Mouse (Mus musculus) neural tube, embryonic 14.5 days (tissue): Measurements from ENCODE around the gene Slc25a43. TPM values are rescaled to one million over a fixed set of nuclear protein-coding genes. Genes with fewer than 3 reads are reported as not detected.
A peak's percentile ranks its signal among the peaks of the same experiment; 100 is the strongest.

ENCODE experiments used
- ATAC-seq: fragments of 200-750 bp; cut with Nextera tagmentation; 2 replicates; pipeline ENCODE4 v1.8.0; 2017; ENCODE audit warnings: low read depth, mild to moderate bottlenecking, moderate TSS enrichment, moderate library complexity
- H3K27ac ChIP-seq: fragments of 300-500 bp; sonication (generic); 2 replicates; pipeline ENCODE4 v1.5.1; 2014; ENCODE audit warnings: low read depth, mild to moderate bottlenecking, control low read depth, low read length, moderate library complexity, mixed read lengths
- H3K27me3 ChIP-seq: fragments of 300-500 bp; sonication (generic); 2 replicates; pipeline ENCODE4 v1.6.1; 2014; ENCODE audit warnings: low read length; ENCODE audit not compliant: control insufficient read depth, insufficient read depth
- H3K36me3 ChIP-seq: fragments of 300-500 bp; sonication (generic); 2 replicates; pipeline ENCODE4 v1.6.1; 2014; ENCODE audit warnings: low read length, mixed read lengths; ENCODE audit not compliant: control insufficient read depth, insufficient read depth
- H3K4me1 ChIP-seq: fragments of 300-500 bp; sonication (generic); 2 replicates; pipeline ENCODE4 v1.6.1; 2014; ENCODE audit warnings: low read length; ENCODE audit not compliant: control insufficient read depth, insufficient read depth
- H3K4me2 ChIP-seq: fragments of 300-500 bp; sonication (generic); 2 replicates; pipeline ENCODE4 v1.6.1; 2014; ENCODE audit warnings: mild to moderate bottlenecking, low read depth, low read length, control low read depth
- H3K4me3 ChIP-seq: fragments of 300-500 bp; sonication (generic); 2 replicates; pipeline ENCODE4 v1.5.1; 2014; ENCODE audit warnings: low read depth, low read length, control low read depth, mixed read lengths
- H3K9ac ChIP-seq: fragments of 300-500 bp; sonication (generic); replicated peaks from 2 replicates; pipeline ENCODE4 v1.6.1; 2014; ENCODE audit warnings: low read depth, mild to moderate bottlenecking, control low read depth, low read length, mixed read lengths
- H3K9me3 ChIP-seq: fragments of 300-500 bp; sonication (generic); 2 replicates; pipeline ENCODE4 v1.6.1; 2016; ENCODE audit warnings: low read length; ENCODE audit not compliant: control insufficient read depth
- WGBS: fragments of 180-500 bp; shearing (Covaris S2); extraction: QIAGEN DNeasy Blood & Tissue Kit; methylation state at CpG from one replicate; pipeline ENCODE4 v1.1.7; 2014; 5-methylcytosine and 5-hydroxymethylcytosine counted together
- polyA plus RNA-seq: library from polyadenylated mRNA; unstranded; fragments of >200 nt; fragmentation: Nextera tagmentation; extraction: Ambion mirVana; gene quantifications from 2 replicates; pipeline ENCODE4 v1.2.1, GENCODE M21; 2014

The Slc25a43 gene
- polyA plus RNA-seq, 1 experiment from 2014 or later, result 1.0 TPM

GRCm38 (mm10) chrX:36750591-36750990, 7.1 kb downstream of the Slc25a43 start:
- 83% methylated on average over 1 of the region's 1 CpGs for WGBS
- no peaks in the 10 kb centered on the region for H3K27me3 ChIP-seq
- H3K9me3 ChIP-seq, result no peaks in the 10 kb centered on the region
- H3K36me3 ChIP-seq, result no peaks in the 10 kb centered on the region
- H3K4me1 ChIP-seq, result no peaks in the 10 kb centered on the region
- H3K27ac ChIP-seq, result no peak overlapping the region
- H3K4me3 ChIP-seq, result no peak overlapping the region
- no peak overlapping the region for H3K4me2 ChIP-seq
- ATAC-seq, result no peak
- no peak overlapping the region for H3K9ac ChIP-seq

GRCm38 (mm10) chrX:36752586-36752985, 9.1 kb downstream of the Slc25a43 start:
- H3K27ac ChIP-seq, result no peak overlapping the region
- WGBS, result 96% methylated on average over 3 of the region's 3 CpGs
- no peak overlapping the region for H3K4me2 ChIP-seq
- no peak overlapping the region for H3K4me3 ChIP-seq
- H3K4me1 ChIP-seq, result no peaks in the 10 kb centered on the region
- no peaks in the 10 kb centered on the region for H3K27me3 ChIP-seq
- no peak overlapping the region for H3K9ac ChIP-seq
- H3K9me3 ChIP-seq, result no peaks in the 10 kb centered on the region
- H3K36me3 ChIP-seq, result no peaks in the 10 kb centered on the region
- no peak for ATAC-seq

GRCm38 (mm10) chrX:36757796-36758472, 14.5 kb downstream of the Slc25a43 start:
- Histone ChIP-seq H3K9ac (no peak overlapping the region), H3K27ac (no peak overlapping the region), H3K36me3 (no peaks in the 10 kb centered on the region), H3K27me3 (no peaks in the 10 kb centered on the region), H3K4me1 (no peaks in the 10 kb centered on the region), H3K4me2 (no peak overlapping the region), H3K9me3 (no peaks in the 10 kb centered on the region), H3K4me3 (no peak overlapping the region)
- WGBS, result 74% methylated on average over 7 of the region's 7 CpGs
- ATAC-seq, result no peak

GRCm38 (mm10) chrX:36758566-36758965, 15.1 kb downstream of the Slc25a43 start:
- no peaks in the 10 kb centered on the region for H3K9me3 ChIP-seq
- no peak overlapping the region for H3K9ac ChIP-seq
- 73% methylated on average over 6 of the region's 6 CpGs for WGBS
- no peak overlapping the region for H3K27ac ChIP-seq
- no peaks in the 10 kb centered on the region for H3K4me1 ChIP-seq
- no peak for ATAC-seq
- H3K36me3 ChIP-seq, result no peaks in the 10 kb centered on the region
- H3K4me2 ChIP-seq, result no peak overlapping the region
- H3K27me3 ChIP-seq, result no peaks in the 10 kb centered on the region
- H3K4me3 ChIP-seq, result no peak overlapping the region

DNA sequence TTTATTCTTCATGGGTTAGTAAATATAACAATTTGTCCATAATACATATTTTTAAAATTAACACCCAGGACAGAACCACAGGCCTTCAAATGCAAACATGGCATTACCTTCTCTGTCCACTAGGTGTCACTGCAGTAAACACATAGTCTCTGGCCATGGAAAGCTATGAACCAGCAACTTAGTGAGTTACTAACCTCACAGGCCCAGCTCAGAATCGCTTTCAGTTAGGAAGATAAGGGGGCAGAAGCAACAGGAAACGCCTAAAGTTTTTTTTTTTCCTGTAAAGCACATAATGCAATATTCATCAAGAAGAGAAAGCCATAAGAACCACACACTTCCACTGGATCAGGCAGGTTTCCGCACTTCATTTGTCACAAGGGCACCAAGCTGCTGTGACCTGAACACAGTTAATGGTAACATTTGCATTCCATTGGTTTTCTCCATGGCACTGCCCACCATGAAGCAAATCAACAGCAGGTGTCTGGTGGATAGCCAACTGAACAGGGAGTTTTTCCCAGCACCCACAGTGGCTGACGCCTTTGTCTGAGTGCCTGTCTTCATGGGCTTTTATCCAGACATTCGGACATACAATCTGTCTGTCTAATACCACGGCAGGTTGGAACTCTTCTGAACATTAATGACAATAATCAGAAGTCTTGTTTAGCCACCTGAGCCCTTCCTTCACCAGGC, 17.6 kb downstream of the Slc25a43 start:
- no peak overlapping the region for H3K9ac ChIP-seq
- no peak overlapping the region for H3K4me2 ChIP-seq
- H3K9me3 ChIP-seq, result no peaks in the 10 kb centered on the region
- no peak overlapping the region for H3K27ac ChIP-seq
- H3K27me3 ChIP-seq, result no peaks in the 10 kb centered on the region
- H3K4me3 ChIP-seq, result no peak overlapping the region
- ATAC-seq, result peak; percentile 29; the same call in 1 of the 2 replicates
- WGBS, result 29% methylated on average over 6 of the region's 6 CpGs
- no peaks in the 10 kb centered on the region for H3K4me1 ChIP-seq
- H3K36me3 ChIP-seq, result no peaks in the 10 kb centered on the region

DNA sequence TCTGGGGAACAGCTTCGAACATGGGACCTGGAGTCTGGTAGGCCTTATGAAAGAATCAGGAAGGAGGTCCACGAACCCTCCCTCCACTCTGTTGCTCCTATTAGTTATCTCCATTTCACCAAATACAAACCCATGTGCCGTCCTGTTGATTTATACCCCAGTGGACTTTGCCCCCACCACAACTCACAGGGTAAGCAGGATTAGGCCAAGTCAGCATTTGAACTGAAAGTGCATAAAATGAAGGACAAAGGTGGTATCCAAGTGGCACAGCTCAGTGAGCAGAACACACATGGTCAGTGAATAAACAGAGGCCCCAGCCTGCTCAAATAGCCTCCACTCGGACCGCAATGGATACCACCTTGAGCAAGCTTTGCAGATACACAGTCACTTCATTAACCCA, 18.8 kb downstream of the Slc25a43 start:
- H3K4me1 ChIP-seq, result no peaks in the 10 kb centered on the region
- H3K4me3 ChIP-seq, result no peak overlapping the region
- H3K9ac ChIP-seq, result no peak overlapping the region
- no peak overlapping the region for H3K4me2 ChIP-seq
- H3K36me3 ChIP-seq, result no peaks in the 10 kb centered on the region
- peak; percentile 16; the same call in 1 of the 2 replicates for ATAC-seq
- 60% methylated on average over 5 of the region's 5 CpGs for WGBS
- no peak overlapping the region for H3K27ac ChIP-seq
- H3K27me3 ChIP-seq, result no peaks in the 10 kb centered on the region
- H3K9me3 ChIP-seq, result no peaks in the 10 kb centered on the region

DNA sequence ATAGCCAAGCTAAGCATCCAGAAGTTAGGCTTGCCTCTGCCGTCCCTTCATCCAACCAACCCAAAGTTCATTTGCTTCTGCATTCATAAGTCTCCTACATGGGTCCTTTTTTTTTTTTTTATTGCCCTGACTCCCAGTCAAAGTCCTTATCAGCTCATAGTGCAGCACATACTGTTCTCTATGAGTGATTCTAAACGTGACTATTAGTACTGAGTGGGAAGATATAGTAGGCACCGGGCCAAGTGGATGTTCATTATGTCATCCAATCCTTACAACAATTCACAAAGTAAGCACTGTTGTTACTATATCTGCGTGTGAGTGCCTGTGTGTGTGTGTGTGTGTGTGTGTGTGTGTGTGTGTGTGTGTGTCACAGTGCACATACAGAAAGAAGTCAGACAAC, 19.4 kb downstream of the Slc25a43 start:
- WGBS, result 55% methylated on average over 4 of the region's 4 CpGs

DNA sequence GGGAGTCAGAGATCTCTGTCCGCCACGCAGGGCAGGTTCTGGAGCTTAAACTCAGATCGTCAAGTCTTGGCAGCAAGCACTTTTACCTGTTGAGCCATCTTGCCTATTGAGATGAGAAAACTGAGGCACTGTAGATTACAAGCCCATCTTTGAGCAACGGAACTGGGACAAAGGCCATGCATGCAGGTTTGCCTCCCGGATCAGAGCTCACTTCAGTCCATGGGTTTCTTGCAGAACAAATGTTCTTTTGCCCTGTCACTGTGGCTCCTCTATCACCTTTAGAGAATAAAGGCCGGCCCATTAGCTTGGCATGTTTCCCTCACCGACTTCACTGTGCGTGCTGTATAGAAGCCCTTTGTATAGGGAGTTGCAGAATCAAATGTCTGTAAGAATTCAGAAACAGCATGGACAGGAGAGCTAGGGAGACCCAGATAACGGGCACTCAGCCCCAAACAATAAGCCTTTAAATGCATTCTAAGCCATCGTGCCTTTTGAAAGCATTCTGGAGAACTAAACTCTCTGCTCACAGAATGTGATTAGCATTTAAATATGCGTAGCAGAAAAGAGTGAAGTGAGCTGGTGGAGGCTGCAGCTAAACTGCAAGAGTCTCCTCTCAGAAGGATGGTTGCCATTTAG, 20.0 kb downstream of the Slc25a43 start:
- no peak overlapping the region; the same call in 1 of the 2 replicates for H3K27ac ChIP-seq
- 28% methylated on average over 11 of the region's 11 CpGs for WGBS

More for the DNA sequence above, 19.4 kb downstream of the Slc25a43 start:
- Histone ChIP-seq H3K4me1 (no peaks in the 10 kb centered on the region), H3K27me3 (no peaks in the 10 kb centered on the region), H3K36me3 (no peaks in the 10 kb centered on the region), H3K27ac (no peak overlapping the region), H3K4me3 (no peak overlapping the region), H3K4me2 (no peak overlapping the region), H3K9ac (no peak overlapping the region), H3K9me3 (no peaks in the 10 kb centered on the region)
- ATAC-seq, result no peak

DNA sequence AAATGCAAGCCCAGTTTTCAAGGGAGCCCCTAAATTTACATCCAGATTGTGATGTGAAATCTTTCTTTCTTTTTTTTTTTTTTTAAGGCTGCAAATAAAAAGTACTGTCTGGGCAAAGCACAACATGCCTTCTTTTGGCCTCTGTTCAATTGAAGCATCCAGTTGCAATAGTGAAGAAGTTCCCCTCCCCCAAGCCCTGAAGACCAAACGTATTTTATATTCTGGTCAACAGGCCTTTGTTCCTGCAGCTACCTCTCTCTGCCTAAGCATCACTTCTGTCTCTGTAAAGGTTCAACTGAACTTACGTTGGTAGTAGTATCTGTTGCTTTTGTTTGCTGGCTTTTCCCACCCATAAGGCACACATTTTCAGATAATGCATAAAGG, 20.5 kb downstream of the Slc25a43 start:
- no peaks in the 10 kb centered on the region for H3K27me3 ChIP-seq
- H3K9ac ChIP-seq, result no peak overlapping the region
- H3K36me3 ChIP-seq, result no peaks in the 10 kb centered on the region
- H3K4me3 ChIP-seq, result no peak overlapping the region
- 20% methylated on average over 2 of the region's 2 CpGs for WGBS
- H3K27ac ChIP-seq, result peak overlapping the region; percentile 22
- no peaks in the 10 kb centered on the region for H3K4me1 ChIP-seq
- H3K4me2 ChIP-seq, result no peak overlapping the region
- H3K9me3 ChIP-seq, result no peaks in the 10 kb centered on the region
- no peak for ATAC-seq

More for the DNA sequence above, 20.0 kb downstream of the Slc25a43 start:
- no peak; the same call in 1 of the 2 replicates for ATAC-seq
- H3K9me3 ChIP-seq, result no peaks in the 10 kb centered on the region
- H3K4me3 ChIP-seq, result no peak overlapping the region
- H3K9ac ChIP-seq, result no peak overlapping the region
- H3K4me1 ChIP-seq, result no peaks in the 10 kb centered on the region
- H3K4me2 ChIP-seq, result no peak overlapping the region
- no peaks in the 10 kb centered on the region for H3K27me3 ChIP-seq
- H3K36me3 ChIP-seq, result no peaks in the 10 kb centered on the region
